ENCODE assay signal across 19 mouse cellular contexts in the genomic region with DNA sequence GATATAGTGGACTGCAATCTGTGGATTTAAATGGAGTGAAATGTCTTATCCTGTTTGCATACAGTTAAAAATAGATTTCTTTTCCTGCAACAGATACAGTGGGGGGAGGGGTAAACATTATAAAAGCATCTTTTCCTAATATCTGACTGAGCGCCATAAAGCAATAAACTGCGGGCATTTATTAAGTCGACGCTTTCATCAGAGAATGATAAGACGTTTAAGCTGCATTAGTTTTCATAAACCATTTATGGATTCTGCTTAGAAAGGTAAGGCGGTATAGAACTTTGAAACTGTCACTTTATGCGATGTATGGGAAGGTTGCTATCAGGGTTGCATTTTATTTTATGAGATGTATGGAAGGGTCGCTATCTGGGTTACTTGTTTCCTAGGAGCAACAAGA.
"Had no signal": no experiment of that assay in that cellular context is flagged by ENCODE, and none has a peak within 500 bp of the region (broad histone marks: within the 10 kb centered on the region; RNA-seq: fewer than 3 reads in every experiment).

No protein-coding gene starts in this region.

- H3K4me3 ChIP-seq: midbrain, embryonic 13.5 days; myocyte; neural tube, embryonic 12.5 days; stomach, embryonic 15.5 days had no signal

- H3K27me3 ChIP-seq: midbrain, embryonic 13.5 days; neural tube, embryonic 12.5 days; stomach, embryonic 15.5 days had no signal

- H3K4me1 ChIP-seq: midbrain, embryonic 13.5 days; neural tube, embryonic 12.5 days; stomach, embryonic 15.5 days had no signal

- H3K9me3 ChIP-seq: midbrain, embryonic 13.5 days; neural tube, embryonic 12.5 days; stomach, embryonic 15.5 days had no signal

- ATAC-seq: midbrain, embryonic 13.5 days; midbrain, embryonic 16.5 days had no signal

- H3K36me3 ChIP-seq: stomach, embryonic 15.5 days had no signal

- H3K27ac ChIP-seq: liver, embryonic 14.5 days; midbrain, embryonic 13.5 days; neural tube, embryonic 12.5 days; stomach, embryonic 15.5 days; stomach, postnatal 0 days had no signal

- H3K9ac ChIP-seq: liver, embryonic 14.5 days; lung, embryonic 14.5 days; midbrain, embryonic 13.5 days; neural tube, embryonic 12.5 days; stomach, embryonic 15.5 days had no signal

- H3K4me2 ChIP-seq: lung, embryonic 14.5 days; midbrain, embryonic 11.5 days; midbrain, embryonic 13.5 days; neural tube, embryonic 12.5 days; stomach, embryonic 15.5 days had no signal

- DNase-seq: lung, adult 18-20 months; lung, embryonic 14.5 days; lung, postnatal 10 days; lung, postnatal 4 days; retina, postnatal 1 day; right cerebral cortex, adult 18-20 months; right cerebral cortex, postnatal 25 days; right cerebral cortex, postnatal 4 days; thymus, adult 2 months; thymus, postnatal 14 days; thymus, postnatal 36 days had no signal
